Mouse (Mus musculus) adrenal gland, adult 2 months (tissue): Measurements from ENCODE around the gene Uck2. TPM values are rescaled to one million over a fixed set of nuclear protein-coding genes. Genes with fewer than 3 reads are reported as not detected.
A peak's percentile ranks its signal among the peaks of the same experiment; 100 is the strongest.

Source experiments
- DNase-seq: peaks from one replicate; pipeline ENCODE4 v3.0.0; 2021
- microRNA-seq, 2 experiments: library from miRNA; unstranded; fragments of <30 nt; microRNA quantifications; one replicate each; pipeline ENCODE4 v1.2.0; 2021
- polyA plus RNA-seq: library from polyadenylated mRNA; depleted of rRNA; stranded (reverse); fragments of >200 nt; gene quantifications from 2 replicates; pipeline ENCODE4 v1.2.3, GENCODE M21; 2012; rRNA removed
- total RNA-seq, 2 experiments: library from RNA; stranded (reverse); gene quantifications; 2 replicates each; pipeline ENCODE4 v1.2.3; 2021

The Uck2 gene
- total and polyA plus RNA-seq, 3 experiments, result 30.4 to 107 (median 39.5) TPM

DNA sequence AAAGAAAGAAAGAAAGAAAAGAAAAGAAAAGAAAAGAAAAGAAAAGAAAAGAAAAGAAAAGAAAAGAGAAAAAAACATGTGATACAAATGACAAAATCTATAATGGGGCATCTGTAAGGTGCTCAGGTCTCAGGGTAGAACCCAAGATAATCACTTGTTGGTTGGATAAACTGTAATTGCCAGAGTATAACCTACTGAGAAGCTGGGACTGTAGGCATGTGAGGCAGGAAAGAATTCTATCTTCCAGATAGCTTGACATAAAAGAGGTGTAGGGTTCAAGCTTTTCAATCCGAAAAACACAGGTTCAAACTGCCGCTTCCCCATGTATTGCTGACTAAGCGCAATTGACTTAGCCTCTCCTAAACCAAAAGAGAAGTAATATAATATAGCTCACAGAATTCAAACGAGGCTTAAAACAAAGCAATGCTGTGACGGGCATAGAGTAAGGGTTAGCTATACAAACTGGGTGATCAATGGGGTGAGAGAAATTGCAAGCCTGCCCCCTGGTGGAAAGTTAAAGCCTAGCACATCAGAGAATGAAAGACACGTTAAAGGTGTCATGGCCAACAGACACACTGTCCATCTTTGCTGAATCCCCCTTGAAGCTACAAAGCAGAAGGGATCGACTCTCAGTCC is 73.0 kb downstream of the Uck2 start:
- DNase-seq, result peak; percentile 72

DNA sequence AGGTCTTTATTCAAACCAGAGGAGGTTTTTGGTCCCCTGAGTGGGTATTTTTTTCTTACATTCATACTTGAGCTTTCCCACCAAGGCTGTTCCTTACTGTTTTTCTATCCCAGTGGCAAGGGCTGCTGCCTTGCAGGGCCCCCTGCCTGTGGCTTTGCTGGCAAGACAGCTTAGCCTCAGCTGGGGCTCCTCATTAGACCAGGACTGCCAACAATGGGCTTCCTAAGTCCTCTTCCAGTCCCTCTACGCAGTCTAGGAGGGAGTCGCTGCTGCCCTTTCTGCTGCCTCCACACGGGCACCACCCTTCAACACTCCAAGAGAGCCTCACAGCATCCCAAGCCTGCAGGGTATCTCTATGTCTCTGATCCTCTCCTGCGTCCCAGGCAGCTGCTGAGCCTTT is 76.3 kb downstream of the Uck2 start:
- DNase-seq, result no peak

DNA sequence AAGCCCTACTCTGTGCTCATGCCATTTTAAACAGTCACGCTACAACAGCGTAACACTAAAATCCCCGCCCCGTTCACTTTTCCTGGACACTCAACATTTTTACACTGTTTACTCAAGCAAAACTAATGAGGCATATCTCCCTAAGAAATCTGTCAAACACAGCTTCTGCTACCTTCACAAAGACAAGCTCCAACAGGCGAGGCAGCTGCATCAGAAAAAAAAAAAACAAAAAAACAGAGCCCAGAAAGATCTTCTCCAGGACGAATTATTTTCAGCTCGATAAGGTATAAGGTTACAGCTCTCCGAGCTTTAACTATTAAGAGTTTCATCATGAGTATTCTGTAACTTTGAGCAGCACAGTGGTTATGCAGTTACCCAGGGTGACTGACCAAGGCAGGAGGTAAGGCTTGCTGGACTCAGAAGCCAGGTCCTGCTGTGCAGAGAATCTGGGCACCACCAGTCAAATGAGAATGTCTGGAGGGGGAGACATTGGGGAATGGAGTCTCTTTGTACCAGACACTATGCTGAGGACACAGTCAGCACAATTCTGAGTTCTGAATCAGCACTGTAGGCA is 79.9 kb downstream of the Uck2 start:
- DNase-seq, result no peak

DNA sequence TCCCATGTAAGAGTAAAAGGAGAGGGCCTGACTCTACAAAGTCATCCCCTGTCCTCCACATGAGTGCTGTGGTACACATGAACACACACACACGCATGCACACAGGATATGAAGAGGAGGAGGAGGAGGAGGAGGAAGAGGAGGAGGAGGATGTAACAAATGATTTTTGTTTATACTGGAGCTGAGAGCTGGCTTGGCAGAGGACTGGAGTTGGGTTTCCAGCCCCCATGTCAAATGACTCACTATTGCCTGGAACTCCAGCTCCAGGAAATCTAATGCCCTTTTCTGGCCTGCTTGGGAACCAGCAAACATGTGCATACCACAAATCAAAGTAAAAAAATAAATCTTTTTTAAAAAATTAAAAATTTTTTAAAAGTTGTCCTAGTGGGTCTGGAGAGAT is 80.7 kb downstream of the Uck2 start:
- DNase-seq, result no peak

DNA sequence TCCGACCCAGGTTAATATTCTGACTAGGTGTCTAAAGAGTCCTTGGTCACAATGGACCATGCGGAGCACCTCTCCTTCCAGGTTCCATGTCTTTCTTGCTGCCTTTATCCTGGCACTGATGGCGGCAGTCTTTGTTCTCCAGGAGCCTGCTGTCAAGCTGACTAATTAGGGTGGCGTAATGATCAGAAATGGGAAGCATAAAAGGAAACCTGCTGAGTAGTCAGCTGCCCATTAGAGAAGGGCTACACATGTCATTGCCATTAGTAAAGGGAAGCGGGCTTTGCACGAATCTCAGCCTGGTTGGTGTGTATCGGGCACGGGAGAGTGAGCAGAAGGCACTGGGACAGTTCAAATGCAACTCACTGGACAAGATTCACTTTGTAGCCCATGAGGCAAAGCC is 90.4 kb downstream of the Uck2 start:
- DNase-seq, result no peak

DNA sequence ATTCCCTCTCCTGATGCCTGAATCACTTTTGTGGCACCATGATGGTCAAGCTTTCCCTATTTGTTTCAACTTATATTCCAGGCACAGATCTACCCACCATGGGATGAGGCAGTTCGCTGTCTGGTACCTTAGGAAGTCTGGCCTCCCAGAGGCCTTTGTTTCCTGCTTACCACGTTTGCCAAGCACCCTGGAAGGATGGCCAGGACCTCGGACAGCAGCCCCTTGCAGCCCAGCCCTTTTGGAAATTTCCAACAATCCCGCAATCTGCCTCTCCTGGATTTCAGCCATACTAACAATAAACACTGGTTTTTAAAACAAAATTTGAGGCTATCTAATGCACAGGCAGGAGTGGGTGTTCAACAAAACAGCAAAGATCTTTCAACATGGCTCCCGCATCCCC is 97.3 kb downstream of the Uck2 start:
- no peak for DNase-seq

DNA sequence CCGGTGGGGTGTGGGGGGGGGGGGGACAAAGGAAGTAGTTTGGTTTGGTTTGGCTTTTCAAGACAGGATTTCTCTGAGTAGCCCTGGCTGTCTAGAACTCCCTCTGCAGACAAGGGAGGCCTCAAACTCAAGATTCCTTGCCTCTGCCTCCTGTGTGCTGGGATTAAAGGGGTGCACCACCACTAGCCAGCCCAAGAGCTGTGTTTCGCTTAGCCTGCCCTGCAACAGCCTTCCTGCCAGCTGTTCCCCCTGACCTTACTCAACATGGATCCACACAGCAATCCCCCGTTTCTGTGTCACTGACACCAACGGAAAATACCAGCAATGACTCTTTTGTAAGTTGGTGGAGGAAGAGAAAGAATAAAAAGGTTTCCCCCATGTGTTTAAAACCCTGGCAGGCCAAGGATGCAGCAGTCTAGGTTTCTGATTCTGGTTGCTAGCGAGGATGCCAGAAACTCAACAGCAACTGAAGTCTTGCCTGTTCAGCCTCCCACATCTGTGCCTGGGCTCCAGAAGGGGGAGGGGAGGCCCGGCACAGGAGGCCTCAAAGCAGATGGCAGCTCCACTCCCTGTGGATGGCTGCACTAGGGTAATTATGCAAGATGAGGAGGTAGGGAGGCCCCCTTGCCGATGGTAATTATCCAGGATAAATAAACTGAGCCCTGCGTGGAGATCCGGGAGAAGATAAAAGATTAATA is 103.1 kb downstream of the Uck2 start:
- no peak for DNase-seq

Small RNA genes within 50 kb of the gene (microRNA-seq; reads per million reads assigned to microRNA genes)
- 0 reads per million in 2 experiments for gene Mir6347

Other genes with a start within 250 kb of the Uck2 start
- 100 to 1,000 TPM; 141 to 146 TPM for gene Tmco1, start 23.1 kb upstream of the Uck2 start, total RNA-seq
- gene Tmco1, start 23.1 kb upstream of the Uck2 start, polyA plus RNA-seq, result 58.7 and 83.4 TPM in 2 replicates
- 10 to 100 TPM; 77.1 to 84.8 TPM for gene Aldh9a1, start 64.7 kb upstream of the Uck2 start, total RNA-seq
- 62.4 and 62.8 TPM in 2 replicates for gene Aldh9a1, start 64.7 kb upstream of the Uck2 start, polyA plus RNA-seq
- gene Mgst3, start 108.5 kb upstream of the Uck2 start, total RNA-seq, result 10 to 100 TPM; 79.0 to 84.2 TPM
- 298 and 342 TPM in 2 replicates for gene Mgst3, start 108.5 kb upstream of the Uck2 start, polyA plus RNA-seq
- under 1 TPM in 1 of 2 experiments, not detected in 1; 0.66 TPM for gene Lrrc52, start 181.5 kb upstream of the Uck2 start, total RNA-seq
- gene Lrrc52, start 181.5 kb upstream of the Uck2 start, polyA plus RNA-seq, result not detected in 2 replicates